Mouse (Mus musculus): Measurements from ENCODE around the gene Tbc1d7. TPM values are rescaled to one million over a fixed set of nuclear protein-coding genes. Genes with fewer than 3 reads are reported as not detected.

Tbc1d7 gene
- polyA plus RNA-seq (2012; ENCODE audit: insufficient read depth, low replicate concordance), result 2.7 and 6.9 TPM in 2 replicates

GRCm38 (mm10) chr13:43171020-43171710 lies at the start of gene Tbc1d7:
TSS of gene Tbc1d7 (minus strand) at chr13:43171501.
- TF ChIP-seq FLI1 (IDR thresholded peaks at IDR 0.05; ENCODE audit: low read length) (no peak), GATA1 (IDR thresholded peaks at IDR 0.05; ENCODE audit: borderline replicate concordance, low read length) (no peak)
- Histone ChIP-seq H3K27me3 (replicated peaks) (no peaks in the 10 kb centered on the region), H3K4me3 (replicated peaks) (peak within 1 kb of the TSS; percentile 98), H3K36me3 (replicated peaks; ENCODE audit: low read length) (peaks cover 19% of the 10 kb centered on the region), H3K9me3 (no peaks in the 10 kb centered on the region), H3K4me1 (peaks cover 68% of the 10 kb centered on the region)

- Histone ChIP-seq H3K4me3 (replicated peaks) (no peak overlapping the region), H3K4me1 (peaks cover 94% of the 10 kb centered on the region), H3K9me3 (peaks cover 8% of the 10 kb centered on the region; the same call in 1 of the 2 replicates), H3K36me3 (replicated peaks; ENCODE audit: low read length) (peaks cover 52% of the 10 kb centered on the region), H3K27me3 (replicated peaks) (no peaks in the 10 kb centered on the region)
- no peak for TF ChIP-seq FLI1 (IDR thresholded peaks at IDR 0.05; ENCODE audit: low read length)
- TF ChIP-seq GATA1 (IDR thresholded peaks at IDR 0.05; ENCODE audit: borderline replicate concordance, low read length), result no peak
Observed at GRCm38 (mm10) chr13:43220635-43221034, 49.3 kb upstream of the Tbc1d7 start.

GRCm38 (mm10) chr13:43218764-43219163 lies 47.5 kb upstream of the Tbc1d7 start:
- TF ChIP-seq GATA1 (IDR thresholded peaks at IDR 0.05; ENCODE audit: borderline replicate concordance, low read length) (no peak), FLI1 (IDR thresholded peaks at IDR 0.05; ENCODE audit: low read length) (no peak)
- peaks cover 94% of the 10 kb centered on the region for H3K4me1 ChIP-seq
- peaks cover 49% of the 10 kb centered on the region for H3K36me3 ChIP-seq (replicated peaks; ENCODE audit: low read length)
- no peak overlapping the region for H3K4me3 ChIP-seq (replicated peaks)
- H3K9me3 ChIP-seq, result no peaks in the 10 kb centered on the region
- H3K27me3 ChIP-seq (replicated peaks), result no peaks in the 10 kb centered on the region

- no peaks in the 10 kb centered on the region for H3K27me3 ChIP-seq (replicated peaks)
- peaks cover 49% of the 10 kb centered on the region for H3K36me3 ChIP-seq (replicated peaks; ENCODE audit: low read length)
- no peaks in the 10 kb centered on the region for H3K9me3 ChIP-seq
- H3K4me1 ChIP-seq, result peaks cover 94% of the 10 kb centered on the region
- TF ChIP-seq FLI1 (IDR thresholded peaks at IDR 0.05; ENCODE audit: low read length) (no peak), GATA1 (IDR thresholded peaks at IDR 0.05; ENCODE audit: borderline replicate concordance, low read length) (no peak)
- H3K4me3 ChIP-seq (replicated peaks), result no peak overlapping the region
Observed at GRCm38 (mm10) chr13:43218284-43218683, 47.0 kb upstream of the Tbc1d7 start.

GRCm38 (mm10) chr13:43217686-43218085 lies 46.4 kb upstream of the Tbc1d7 start:
- TF ChIP-seq GATA1 (IDR thresholded peaks at IDR 0.05; ENCODE audit: borderline replicate concordance, low read length), result no peak
- TF ChIP-seq FLI1 (IDR thresholded peaks at IDR 0.05; ENCODE audit: low read length), result no peak
- Histone ChIP-seq H3K36me3 (replicated peaks; ENCODE audit: low read length) (peaks cover 54% of the 10 kb centered on the region), H3K27me3 (replicated peaks) (no peaks in the 10 kb centered on the region), H3K9me3 (no peaks in the 10 kb centered on the region), H3K4me3 (replicated peaks) (peak overlapping the region; percentile 64), H3K4me1 (peaks cover 95% of the 10 kb centered on the region)

GRCm38 (mm10) chr13:43217059-43217458 lies 45.8 kb upstream of the Tbc1d7 start:
- Histone ChIP-seq H3K4me3 (replicated peaks) (peak overlapping the region; percentile 64), H3K27me3 (replicated peaks) (no peaks in the 10 kb centered on the region), H3K36me3 (replicated peaks; ENCODE audit: low read length) (peaks cover 57% of the 10 kb centered on the region), H3K4me1 (peaks cover 95% of the 10 kb centered on the region), H3K9me3 (no peaks in the 10 kb centered on the region)
- no peak for TF ChIP-seq FLI1 (IDR thresholded peaks at IDR 0.05; ENCODE audit: low read length)
- TF ChIP-seq GATA1 (IDR thresholded peaks at IDR 0.05; ENCODE audit: borderline replicate concordance, low read length), result no peak

GRCm38 (mm10) chr13:43215994-43216706 lies 44.8 kb upstream of the Tbc1d7 start:
- H3K4me3 ChIP-seq (replicated peaks), result peak overlapping the region; percentile 82
- no peaks in the 10 kb centered on the region for H3K27me3 ChIP-seq (replicated peaks)
- no peaks in the 10 kb centered on the region for H3K9me3 ChIP-seq
- peaks cover 100% of the 10 kb centered on the region for H3K4me1 ChIP-seq
- peaks cover 57% of the 10 kb centered on the region for H3K36me3 ChIP-seq (replicated peaks; ENCODE audit: low read length)
- TF ChIP-seq FLI1 (IDR thresholded peaks at IDR 0.05; ENCODE audit: low read length), result no peak

GRCm38 (mm10) chr13:43215144-43215993 lies 44.1 kb upstream of the Tbc1d7 start:
- H3K4me1 ChIP-seq, result peaks cover 100% of the 10 kb centered on the region
- peak overlapping the region; percentile 82 for H3K4me3 ChIP-seq (replicated peaks)
- no peaks in the 10 kb centered on the region for H3K27me3 ChIP-seq (replicated peaks)

GRCm38 (mm10) chr13:43212338-43212737 lies 41.0 kb upstream of the Tbc1d7 start:
- Histone ChIP-seq H3K36me3 (replicated peaks; ENCODE audit: low read length) (peaks cover 64% of the 10 kb centered on the region), H3K4me3 (replicated peaks) (peak overlapping the region; percentile 64), H3K27me3 (replicated peaks) (no peaks in the 10 kb centered on the region), H3K9me3 (no peaks in the 10 kb centered on the region), H3K4me1 (peaks cover 100% of the 10 kb centered on the region)
- TF ChIP-seq GATA1 (IDR thresholded peaks at IDR 0.05; ENCODE audit: borderline replicate concordance, low read length) (no peak), FLI1 (IDR thresholded peaks at IDR 0.05; ENCODE audit: low read length) (no peak)

More at GRCm38 (mm10) chr13:43215144-43215993, 44.1 kb upstream of the Tbc1d7 start:
- Histone ChIP-seq H3K9me3 (no peaks in the 10 kb centered on the region), H3K36me3 (replicated peaks; ENCODE audit: low read length) (peaks cover 57% of the 10 kb centered on the region)
- TF ChIP-seq FLI1 (IDR thresholded peaks at IDR 0.05; ENCODE audit: low read length), result no peak
- no peak for TF ChIP-seq GATA1 (IDR thresholded peaks at IDR 0.05; ENCODE audit: borderline replicate concordance, low read length)

Measured in megakaryocyte, embryonic 14.5 days (primary cell).